Mouse (Mus musculus) limb, embryonic 11.5 days (tissue): Measurements from ENCODE around the gene Ctu1. TPM values are rescaled to one million over a fixed set of nuclear protein-coding genes. Genes with fewer than 3 reads are reported as not detected.

ENCODE experiments used
- ATAC-seq: fragments of 200-750 bp; cut with Nextera tagmentation; 2 replicates; pipeline ENCODE4 v1.8.0; 2017; ENCODE audit warnings: low read depth; ENCODE audit not compliant: insufficient number of reproducible peaks, low FRiP score, low TSS enrichment
- DNase-seq: peaks from one replicate; pipeline ENCODE4 v3.0.0-alpha.2; 2015; ENCODE audit warnings: low spot score
- H3K27ac ChIP-seq: fragments of 300-500 bp; sonication (generic); replicated peaks from 2 replicates; pipeline ENCODE4 v1.5.1; 2014; ENCODE audit warnings: low read depth, mild to moderate bottlenecking, low read length
- H3K27me3 ChIP-seq: fragments of 300-500 bp; sonication (generic); 2 replicates; pipeline ENCODE4 v1.6.1; 2014; ENCODE audit warnings: mild to moderate bottlenecking, low read length, mixed read lengths; ENCODE audit not compliant: control insufficient read depth, insufficient read depth
- H3K36me3 ChIP-seq: fragments of 300-500 bp; sonication (generic); 2 replicates; pipeline ENCODE4 v1.6.1; 2014; ENCODE audit warnings: mild to moderate bottlenecking, low read length, moderate library complexity, mixed read lengths; ENCODE audit not compliant: control insufficient read depth, insufficient read depth
- H3K4me1 ChIP-seq: fragments of 300-500 bp; sonication (generic); 2 replicates; pipeline ENCODE4 v1.6.1; 2014; ENCODE audit warnings: low read length, mixed read lengths; ENCODE audit not compliant: control insufficient read depth, insufficient read depth
- H3K4me2 ChIP-seq: fragments of 300-500 bp; sonication (generic); 2 replicates; pipeline ENCODE4 v1.6.1; 2014; ENCODE audit warnings: low read depth, mild to moderate bottlenecking, moderate library complexity; ENCODE audit not compliant: severe bottlenecking
- H3K4me3 ChIP-seq: fragments of 300-500 bp; sonication (generic); 2 replicates; pipeline ENCODE4 v1.5.1; 2014; ENCODE audit warnings: low read depth, low read length
- H3K9ac ChIP-seq: fragments of 300-500 bp; sonication (generic); 2 replicates; pipeline ENCODE4 v1.6.1; 2014; ENCODE audit warnings: mild to moderate bottlenecking, low read length
- H3K9me3 ChIP-seq: fragments of 300-500 bp; sonication (generic); 2 replicates; pipeline ENCODE4 v1.6.1; 2016; ENCODE audit warnings: low read length; ENCODE audit not compliant: control insufficient read depth
- WGBS: fragments of 180-500 bp; shearing (Covaris S2); extraction: QIAGEN DNeasy Blood & Tissue Kit; methylation state at CpG from one replicate; pipeline ENCODE4 v1.1.7; 2014; 5-methylcytosine and 5-hydroxymethylcytosine counted together
- polyA plus RNA-seq: library from polyadenylated mRNA; unstranded; fragments of >200 nt; fragmentation: Nextera tagmentation; extraction: Ambion mirVana; gene quantifications from 2 replicates; pipeline ENCODE4 v1.2.1, GENCODE M21; 2014

The Ctu1 gene
- polyA plus RNA-seq = 10.5 and 10.8 TPM in 2 replicates

DNA sequence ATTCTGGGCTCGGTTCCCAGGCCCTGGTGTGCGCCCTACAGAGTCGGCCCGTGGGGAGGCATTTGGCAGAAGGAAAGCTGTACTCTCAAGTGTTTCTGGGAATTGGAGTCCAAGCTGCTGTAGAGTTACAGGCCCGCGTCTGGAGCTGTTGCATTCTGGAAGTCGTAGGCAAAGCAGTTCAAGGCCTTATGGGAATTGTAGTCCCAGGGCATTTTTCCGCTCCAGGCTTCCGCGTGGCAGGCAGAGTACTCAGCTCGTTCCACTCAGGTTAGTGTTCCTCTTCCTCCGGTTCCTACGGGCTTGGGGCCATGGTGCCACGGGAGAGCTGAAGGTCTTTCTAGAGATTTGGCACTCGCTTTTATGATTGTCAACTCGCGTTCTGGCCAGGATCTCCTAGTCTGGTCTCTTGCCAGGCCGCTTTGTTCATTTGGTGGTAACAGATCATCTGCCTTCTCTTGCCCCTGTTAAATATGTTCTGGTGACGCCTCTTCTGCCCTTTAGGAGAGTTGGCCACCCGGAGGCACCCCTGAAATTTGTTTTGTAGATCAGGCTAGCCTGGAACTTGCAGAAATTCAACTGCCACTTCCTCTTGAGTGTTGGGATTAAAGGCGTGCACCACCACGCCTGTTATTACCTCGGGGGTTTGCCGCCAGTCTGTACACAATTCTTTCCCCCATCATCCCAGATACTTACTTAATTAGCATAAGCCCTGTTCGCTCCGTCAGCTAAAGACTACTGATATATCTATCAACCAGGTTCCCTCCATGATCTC, at the start of gene Ctu1:
Ctu1 (plus strand) TSS at position 208 of the 772 bp plus-strand sequence.
- Histone ChIP-seq H3K9ac (peak within 1 kb of the TSS; percentile 68), H3K36me3 (peaks cover 16% of the 10 kb centered on the region), H3K9me3 (no peaks in the 10 kb centered on the region), H3K4me1 (peaks cover 5% of the 10 kb centered on the region), H3K27ac (no peak within 1 kb of the TSS), H3K4me2 (peak within 1 kb of the TSS; percentile 58), H3K4me3 (peak within 1 kb of the TSS; percentile 63), H3K27me3 (no peaks in the 10 kb centered on the region)
- peak; percentile 93 for ATAC-seq
- WGBS = under 1% methylated on average over 26 of the region's 26 CpGs
- peak; percentile 87 for DNase-seq

DNA sequence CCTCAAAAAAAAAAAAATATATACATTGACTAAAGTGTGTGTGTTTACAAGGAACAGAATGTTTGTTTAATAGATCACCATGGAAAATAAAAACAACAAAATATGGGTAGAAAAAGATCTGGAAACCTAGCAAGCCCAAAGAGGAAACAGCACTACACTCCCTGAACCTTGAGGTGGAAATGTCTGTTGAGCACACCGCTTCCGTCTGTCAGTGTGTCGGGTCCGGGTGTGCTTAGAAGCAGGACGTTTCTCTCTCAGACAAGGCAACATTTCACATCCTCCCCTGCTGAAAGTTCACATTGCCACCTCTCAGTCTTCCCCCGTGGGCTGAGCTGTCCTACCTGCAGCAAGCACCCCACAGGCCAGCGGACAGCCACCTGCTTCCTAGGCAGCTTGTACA, 48.9 kb upstream of the Ctu1 start:
- H3K4me3 ChIP-seq = no peak overlapping the region
- DNase-seq (no peak), ATAC-seq (no peak)
- H3K36me3 ChIP-seq = no peaks in the 10 kb centered on the region
- no peaks in the 10 kb centered on the region for H3K4me1 ChIP-seq
- no peaks in the 10 kb centered on the region for H3K27me3 ChIP-seq
- WGBS = 84% methylated on average over 7 of the region's 7 CpGs
- no peak overlapping the region for H3K4me2 ChIP-seq
- H3K9ac ChIP-seq = no peak overlapping the region
- no peaks in the 10 kb centered on the region for H3K9me3 ChIP-seq
- H3K27ac ChIP-seq = no peak overlapping the region

DNA sequence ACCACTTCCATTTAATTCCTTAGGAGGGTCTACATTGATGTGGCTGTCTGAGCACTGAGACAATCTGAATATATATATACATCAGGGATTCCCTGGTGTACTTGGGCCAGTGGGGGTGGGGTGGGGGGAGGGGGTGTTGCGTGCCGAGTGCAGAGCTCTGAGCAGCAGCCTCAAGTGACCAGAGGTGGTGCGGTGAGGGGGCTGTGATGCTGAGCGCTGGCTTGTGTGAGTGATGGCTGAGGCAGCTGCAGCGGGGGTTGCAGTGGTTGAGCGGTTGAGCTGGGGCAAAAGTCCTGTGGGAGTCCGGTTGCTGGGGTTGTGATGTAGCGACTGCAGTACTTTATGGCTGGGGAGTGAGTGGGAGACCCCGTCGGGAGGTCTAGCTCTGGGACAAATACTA, 48.0 kb upstream of the Ctu1 start:
- 8% methylated on average over 10 of the region's 10 CpGs for WGBS
- H3K4me2 ChIP-seq = no peak overlapping the region
- ATAC-seq = no peak

DNA sequence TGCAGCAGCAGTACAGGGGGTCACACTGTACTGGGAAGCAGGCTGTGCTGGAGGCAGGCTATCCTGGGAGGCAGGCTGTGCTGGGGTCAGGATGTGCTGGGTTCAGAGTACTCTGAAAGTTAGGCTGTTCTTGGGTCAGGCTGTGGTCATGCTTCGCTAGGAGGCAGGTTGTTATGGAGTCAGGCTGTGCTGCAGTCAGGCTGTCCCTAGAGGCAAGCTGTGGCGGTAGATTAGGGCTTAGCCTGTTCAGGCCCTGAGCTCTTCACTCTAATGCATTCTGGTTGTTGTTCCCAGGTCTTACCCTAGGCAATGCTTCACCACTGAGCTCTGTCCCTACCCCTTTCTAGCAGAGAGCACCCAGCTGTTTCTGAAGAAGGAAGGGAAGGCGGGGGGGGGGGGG, 46.8 kb upstream of the Ctu1 start:
- Histone ChIP-seq H3K9ac (no peak overlapping the region), H3K4me2 (no peak overlapping the region), H3K4me1 (no peaks in the 10 kb centered on the region), H3K9me3 (no peaks in the 10 kb centered on the region), H3K27me3 (no peaks in the 10 kb centered on the region), H3K4me3 (no peak overlapping the region), H3K36me3 (no peaks in the 10 kb centered on the region), H3K27ac (no peak overlapping the region)
- DNase-seq (no peak), ATAC-seq (no peak)
- WGBS = 69% methylated on average over 3 of the region's 3 CpGs

More for the DNA sequence above, 48.0 kb upstream of the Ctu1 start:
- Histone ChIP-seq H3K27ac (no peak overlapping the region), H3K36me3 (no peaks in the 10 kb centered on the region), H3K9me3 (no peaks in the 10 kb centered on the region), H3K27me3 (no peaks in the 10 kb centered on the region), H3K9ac (no peak overlapping the region), H3K4me1 (no peaks in the 10 kb centered on the region), H3K4me3 (no peak overlapping the region)
- DNase-seq = peak; percentile 38

DNA sequence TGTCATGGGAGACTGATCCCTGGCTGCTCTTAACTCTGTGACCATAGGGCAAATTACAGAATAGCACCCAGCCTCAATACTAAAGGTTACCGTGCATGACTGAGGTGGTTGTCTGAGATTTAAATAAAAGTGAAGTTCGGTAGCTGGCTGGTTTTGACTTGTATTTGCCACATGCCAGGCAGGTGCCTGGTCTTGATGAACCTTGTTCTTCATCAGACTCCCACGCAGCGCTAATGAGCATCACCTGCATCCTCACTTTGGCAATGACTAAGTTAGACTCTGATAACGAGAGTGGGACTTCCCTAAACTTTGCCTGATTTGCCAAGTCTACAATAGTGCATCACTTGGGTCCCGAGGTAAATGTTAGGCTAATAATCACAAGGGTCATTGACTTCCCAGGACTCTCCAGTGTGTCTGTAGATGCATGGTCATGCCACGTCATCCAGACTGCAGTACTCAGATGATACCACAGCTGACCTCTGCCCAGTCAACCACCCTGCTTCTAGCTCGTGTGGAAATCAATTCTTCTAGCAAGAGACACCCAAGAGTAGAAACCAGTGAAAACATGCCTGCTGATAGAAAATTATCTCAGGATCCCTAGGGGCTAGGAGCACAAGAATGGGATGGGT, 45.9 kb upstream of the Ctu1 start:
- no peak overlapping the region for H3K27ac ChIP-seq
- no peaks in the 10 kb centered on the region for H3K27me3 ChIP-seq
- WGBS = 84% methylated on average over 8 of the region's 8 CpGs
- H3K9me3 ChIP-seq = no peaks in the 10 kb centered on the region
- no peak overlapping the region for H3K9ac ChIP-seq
- no peak for DNase-seq
- no peak overlapping the region for H3K4me3 ChIP-seq
- no peaks in the 10 kb centered on the region for H3K36me3 ChIP-seq
- H3K4me1 ChIP-seq = no peaks in the 10 kb centered on the region
- H3K4me2 ChIP-seq = no peak overlapping the region
- ATAC-seq = no peak

DNA sequence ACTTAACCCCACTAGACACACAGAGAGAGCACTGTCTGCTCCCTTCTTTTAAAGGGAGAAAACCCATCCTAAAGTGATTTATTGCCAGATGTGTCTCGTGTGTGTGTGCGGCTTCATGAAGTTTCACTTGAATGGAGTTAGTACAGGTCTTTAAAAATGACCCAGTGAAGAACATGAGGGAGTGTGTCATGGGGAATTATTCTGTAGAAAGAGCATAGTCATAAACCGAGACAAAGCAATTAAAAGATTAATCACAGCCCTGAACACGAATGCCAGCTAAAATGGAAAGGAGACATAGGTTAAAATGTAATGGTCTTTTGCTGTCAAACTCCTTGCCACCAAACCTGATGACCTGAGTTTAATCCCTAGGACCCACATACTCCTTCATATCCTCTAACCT, 37.9 kb upstream of the Ctu1 start:
- Histone ChIP-seq H3K9ac (no peak overlapping the region), H3K36me3 (no peaks in the 10 kb centered on the region), H3K27me3 (no peaks in the 10 kb centered on the region), H3K4me1 (no peaks in the 10 kb centered on the region), H3K4me3 (no peak overlapping the region), H3K9me3 (no peaks in the 10 kb centered on the region), H3K4me2 (no peak overlapping the region), H3K27ac (no peak overlapping the region)
- no peak for ATAC-seq
- 75% methylated on average over 4 of the region's 4 CpGs for WGBS
- DNase-seq = no peak

DNA sequence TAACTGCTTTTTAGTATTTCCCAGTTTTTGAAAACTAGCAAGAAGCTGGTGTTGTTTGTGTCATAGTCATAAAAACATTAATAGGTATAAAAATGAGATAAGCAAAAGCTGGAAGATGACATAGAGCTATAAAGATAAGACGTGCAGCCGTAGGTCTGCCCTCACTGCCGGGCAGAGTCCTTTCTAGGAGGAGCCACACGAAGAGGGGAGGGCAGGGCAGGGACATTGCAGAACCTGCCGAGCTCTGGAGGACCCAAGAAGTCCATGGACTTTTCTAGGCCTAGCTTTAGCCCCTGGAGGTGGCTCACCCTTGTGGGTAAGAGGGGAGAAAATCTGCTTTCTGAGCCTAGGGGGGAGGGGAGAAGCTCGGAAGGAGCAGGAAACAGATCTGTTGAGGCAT, 37.3 kb upstream of the Ctu1 start, which contains the start of gene Ceacam18:
Ceacam18 (plus strand) TSS at position 208 of the 400 bp plus-strand sequence.
- H3K4me1 ChIP-seq = no peaks in the 10 kb centered on the region
- H3K4me2 ChIP-seq = no peak within 1 kb of the TSS
- H3K9me3 ChIP-seq = no peaks in the 10 kb centered on the region
- H3K27ac ChIP-seq = no peak within 1 kb of the TSS
- no peak within 1 kb of the TSS for H3K4me3 ChIP-seq
- WGBS = 70% methylated on average over 6 of the region's 6 CpGs
- H3K9ac ChIP-seq = no peak within 1 kb of the TSS
- no peak for DNase-seq
- ATAC-seq = no peak
- no peaks in the 10 kb centered on the region for H3K36me3 ChIP-seq
- H3K27me3 ChIP-seq = no peaks in the 10 kb centered on the region

DNA sequence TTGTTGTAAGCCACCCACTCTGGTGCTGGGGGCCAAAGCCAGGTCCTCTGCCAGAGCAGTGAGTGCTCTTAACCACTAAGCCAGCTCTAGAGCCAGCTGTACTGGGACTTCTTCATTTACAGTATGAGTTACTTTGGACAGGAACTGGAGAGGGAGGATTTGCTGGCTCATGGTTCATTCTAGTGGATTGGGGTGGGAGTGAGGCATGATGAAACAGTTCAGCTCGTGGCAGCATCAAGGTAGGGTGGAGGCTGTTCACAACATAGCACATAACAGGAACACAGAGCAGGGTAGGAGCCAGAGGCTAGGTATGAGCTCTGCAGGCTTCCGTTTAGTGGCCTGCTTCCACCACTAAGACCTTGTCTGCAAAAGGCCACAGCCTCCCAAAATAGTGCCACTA, 35.6 kb upstream of the Ctu1 start:
- DNase-seq (no peak), ATAC-seq (no peak)
- Histone ChIP-seq H3K27ac (no peak overlapping the region), H3K9ac (no peak overlapping the region), H3K27me3 (no peaks in the 10 kb centered on the region), H3K9me3 (no peaks in the 10 kb centered on the region), H3K4me2 (no peak overlapping the region), H3K36me3 (no peaks in the 10 kb centered on the region), H3K4me3 (no peak overlapping the region), H3K4me1 (no peaks in the 10 kb centered on the region)
- 65% methylated on average over 2 of the region's 2 CpGs for WGBS
